Mouse (Mus musculus): ENCODE measurements around the gene Immp2l.
A peak's percentile ranks its signal among the peaks of the same experiment; 100 is the strongest.
"Not testable (repeated sequence)": the region's sequence is repeated elsewhere in the genome, so short reads cannot be mapped to it uniquely, and the experiment has no call there.

The Immp2l gene

DNA sequence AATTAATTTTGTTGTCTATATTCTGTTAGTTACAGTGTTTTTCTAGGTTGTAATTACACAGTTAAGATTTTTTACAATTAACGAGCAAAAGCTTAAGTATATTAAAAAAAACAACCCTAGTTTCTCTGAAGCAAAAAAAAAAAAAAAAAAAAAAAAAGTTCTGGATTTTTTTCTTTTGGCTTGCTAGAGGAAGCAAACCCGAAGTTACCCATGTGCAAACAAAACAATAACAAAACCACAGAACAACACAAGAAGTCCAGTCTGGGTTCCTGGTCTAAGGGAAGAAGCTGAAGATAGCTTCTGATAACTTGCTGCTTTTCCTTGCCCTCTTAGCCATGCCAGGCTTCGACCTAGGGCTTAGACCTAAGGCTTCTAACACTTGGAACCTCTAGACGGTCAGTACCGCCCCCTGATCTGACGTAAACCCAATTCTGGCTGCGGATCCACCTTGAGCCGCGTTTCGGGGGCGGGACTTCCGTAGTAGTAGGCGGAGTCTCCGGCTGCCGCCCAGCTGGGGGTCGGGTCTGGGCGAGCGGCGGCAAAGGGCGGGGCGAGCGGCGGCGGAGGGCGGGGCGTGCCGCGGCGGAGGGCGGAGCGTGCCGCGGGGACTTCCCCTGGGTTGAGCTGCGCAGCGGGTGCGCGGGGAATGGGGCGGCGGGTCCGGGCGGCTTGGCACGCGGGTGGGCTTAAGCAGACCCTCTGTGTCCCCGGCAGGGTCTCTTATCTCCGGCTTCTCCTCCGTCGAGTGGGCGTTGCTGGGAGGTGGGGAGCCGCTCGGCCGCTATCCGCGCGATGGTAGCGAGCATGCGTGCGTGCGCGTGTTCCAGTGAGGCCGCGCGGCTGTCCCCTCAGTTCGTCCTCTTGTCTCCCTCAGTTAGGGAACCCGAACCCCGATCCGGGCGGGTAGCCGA, at the start of gene Immp2l:
TSS of gene Immp2l (plus strand) at position 580 of the 911 bp plus-strand sequence.
- peak; percentile 99 for DNase-seq

DNA sequence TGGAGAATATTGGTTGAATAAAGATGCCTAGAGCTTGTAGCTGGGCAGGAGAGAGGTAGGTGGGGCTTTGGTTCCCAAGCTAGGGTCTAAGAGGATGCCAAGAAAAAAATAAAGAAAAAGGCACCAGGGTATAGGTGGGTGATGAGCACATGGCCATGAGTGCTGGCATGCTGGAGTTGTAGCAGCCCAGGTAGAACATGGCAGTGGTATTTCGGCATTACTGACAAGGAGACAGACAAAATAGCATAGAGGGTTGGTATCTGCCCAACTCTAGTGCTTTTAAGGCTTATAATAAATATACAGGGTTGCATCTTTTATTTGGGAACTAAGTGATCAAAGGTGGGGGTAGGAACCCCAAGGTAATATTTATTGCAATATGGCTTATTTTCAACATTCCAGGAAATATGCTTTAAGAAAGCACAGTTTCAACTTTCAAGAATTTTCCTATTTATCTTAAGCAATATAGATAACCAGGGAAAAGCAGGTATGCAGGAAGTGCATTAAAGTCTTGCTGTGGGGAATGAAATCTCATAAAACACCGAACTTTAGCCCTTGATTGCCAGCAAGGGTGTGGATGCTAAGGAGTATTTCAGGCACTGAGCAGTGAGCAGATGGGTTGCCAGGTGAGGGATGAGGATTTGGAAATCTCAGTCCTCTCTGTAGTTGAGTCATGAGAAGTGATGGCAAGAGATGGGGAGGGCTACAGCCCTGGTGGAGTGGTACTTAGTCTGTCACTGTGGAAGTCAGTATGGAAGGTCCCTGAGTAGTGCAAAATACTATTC, 45.0 kb upstream of the Immp2l start:
- no peak for DNase-seq

DNA sequence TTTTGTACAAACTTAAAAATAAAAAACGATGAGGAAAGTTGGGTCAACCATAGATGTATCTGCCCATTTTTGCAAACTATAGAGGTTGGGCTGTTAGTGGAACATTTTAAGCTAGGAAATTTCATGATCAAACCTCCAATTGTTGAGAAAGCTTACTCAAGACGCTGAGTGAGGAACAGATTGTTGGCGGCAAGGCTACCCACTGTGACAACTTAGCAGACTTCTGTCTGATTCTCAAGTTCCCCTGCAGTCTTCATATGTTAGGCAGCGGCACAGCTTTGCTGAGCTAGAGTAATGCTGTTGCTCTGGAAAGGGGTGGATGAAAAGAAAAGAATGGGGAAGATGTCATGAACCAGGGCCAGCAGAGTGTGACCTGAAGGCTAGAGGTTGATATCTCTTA, 44.2 kb upstream of the Immp2l start:
- DNase-seq, result no peak

DNA sequence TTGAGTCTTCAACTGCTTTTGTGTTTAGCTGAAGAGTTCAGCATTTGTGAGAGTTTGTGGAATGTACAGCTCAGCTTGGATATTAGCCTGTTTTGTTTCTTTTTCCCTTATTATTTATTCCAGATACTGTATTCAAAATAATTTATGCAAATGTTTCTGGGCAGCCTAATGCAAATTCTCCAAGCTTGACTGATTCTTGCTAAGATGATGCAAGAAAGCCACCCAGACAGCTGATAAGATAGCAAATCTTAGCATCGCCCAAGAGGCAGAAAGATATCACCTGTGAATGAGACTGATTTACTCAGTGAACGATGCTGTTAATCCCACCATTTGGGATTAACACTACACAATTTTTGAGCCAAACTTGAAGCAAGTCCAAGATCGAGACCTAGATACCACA, 43.7 kb upstream of the Immp2l start:
- DNase-seq, result no peak

DNA sequence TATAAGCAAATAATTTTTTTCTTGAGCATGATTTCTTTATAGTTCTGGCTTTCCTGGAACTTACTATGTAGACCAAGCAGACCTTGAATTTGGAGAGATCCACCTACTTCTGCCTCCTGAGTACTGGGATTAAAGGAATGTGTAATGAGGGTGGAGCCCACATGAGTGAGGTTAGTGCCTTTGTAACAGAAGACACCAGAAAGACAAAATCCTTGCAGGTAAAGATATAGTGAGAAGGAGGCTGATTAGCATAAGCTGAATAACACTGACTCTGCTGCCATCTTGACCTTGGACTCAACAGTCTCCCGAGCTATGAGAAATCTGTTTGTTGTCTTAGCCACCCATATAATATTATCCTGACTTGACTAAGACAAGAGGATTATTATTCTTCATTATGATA, 40.9 kb upstream of the Immp2l start:
- DNase-seq, result no peak

DNA sequence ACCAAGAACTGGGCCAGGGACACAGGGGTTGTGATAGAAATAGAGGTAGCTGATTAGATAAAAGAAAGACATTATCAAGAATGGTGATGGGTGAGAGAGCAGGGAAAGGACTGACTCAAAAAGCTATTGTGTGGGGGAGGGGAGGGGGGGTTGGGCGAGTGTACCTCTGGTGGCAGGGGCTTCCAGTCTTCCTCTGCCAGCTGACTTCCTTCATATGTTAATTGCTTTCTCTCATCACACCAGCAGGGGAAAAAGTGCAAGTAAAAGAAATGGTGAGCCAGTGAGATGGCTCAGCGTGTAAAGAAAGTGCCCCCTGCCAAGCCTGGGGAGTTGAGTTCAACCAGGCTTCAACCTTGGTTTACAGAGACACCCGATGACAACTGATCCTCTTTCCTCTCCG, 39.2 kb upstream of the Immp2l start:
- no peak for DNase-seq

DNA sequence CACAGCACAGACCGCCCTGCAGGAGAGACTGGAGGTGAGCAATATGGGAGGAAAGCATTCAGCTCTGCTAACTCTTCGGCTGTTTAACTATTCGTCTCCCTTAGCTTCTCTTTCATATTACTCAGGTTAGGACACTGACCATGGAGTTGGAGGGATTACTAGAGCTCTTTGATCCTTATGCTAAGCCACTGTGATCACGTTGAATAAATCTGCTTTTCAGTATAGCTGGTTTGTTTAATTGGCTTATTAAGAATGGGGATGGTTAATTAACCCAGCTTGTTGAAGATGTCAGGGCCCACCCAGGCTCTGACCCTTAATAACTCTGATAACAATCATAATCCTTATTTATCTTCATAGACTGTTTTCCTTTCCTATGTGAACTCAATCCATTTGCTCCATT, 38.1 kb upstream of the Immp2l start:
- DNase-seq, result no peak

DNA sequence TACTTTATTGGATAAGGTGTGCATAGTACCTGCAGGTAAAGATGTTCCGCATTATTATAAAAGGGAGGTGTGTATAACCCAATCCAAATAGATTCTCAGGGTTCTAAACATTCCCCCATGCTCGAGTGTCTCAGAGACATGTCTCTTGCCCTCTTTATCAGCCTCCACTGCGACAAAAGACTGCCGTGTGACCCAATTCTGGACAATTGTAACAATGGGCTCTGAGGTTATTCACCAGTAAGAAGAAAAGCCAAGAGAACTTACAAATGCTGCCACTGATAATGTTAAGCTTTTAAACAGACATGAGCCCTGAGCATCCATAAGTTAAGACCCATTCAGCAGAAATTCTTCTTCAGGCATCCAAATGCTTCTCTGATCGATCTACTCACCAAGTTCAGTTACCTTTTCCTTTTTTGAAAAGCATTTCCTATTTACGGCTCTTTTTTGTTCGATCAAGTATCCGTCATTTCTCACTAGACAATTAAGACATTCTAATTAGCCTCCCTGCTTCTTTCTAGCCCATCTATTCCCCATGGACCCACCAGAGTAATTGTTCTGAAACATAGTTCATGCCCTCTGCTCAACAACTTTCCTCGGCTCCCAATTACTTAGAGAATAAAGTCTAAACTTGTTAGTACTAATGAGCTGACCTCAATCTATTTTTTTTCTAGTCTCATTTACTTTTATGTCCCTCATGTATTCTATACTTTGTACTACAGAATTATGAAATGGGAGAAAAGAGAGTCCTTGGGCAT, 35.4 kb upstream of the Immp2l start:
- no peak for DNase-seq

- DNase-seq, result no peak
These were observed 32.2 kb upstream of the Immp2l start for GRCm38 (mm10) chr12:40991647-40992046.

GRCm38 (mm10) chr12:40992237-40992636, 31.7 kb upstream of the Immp2l start:
- DNase-seq, result not testable (repeated sequence)

DNA sequence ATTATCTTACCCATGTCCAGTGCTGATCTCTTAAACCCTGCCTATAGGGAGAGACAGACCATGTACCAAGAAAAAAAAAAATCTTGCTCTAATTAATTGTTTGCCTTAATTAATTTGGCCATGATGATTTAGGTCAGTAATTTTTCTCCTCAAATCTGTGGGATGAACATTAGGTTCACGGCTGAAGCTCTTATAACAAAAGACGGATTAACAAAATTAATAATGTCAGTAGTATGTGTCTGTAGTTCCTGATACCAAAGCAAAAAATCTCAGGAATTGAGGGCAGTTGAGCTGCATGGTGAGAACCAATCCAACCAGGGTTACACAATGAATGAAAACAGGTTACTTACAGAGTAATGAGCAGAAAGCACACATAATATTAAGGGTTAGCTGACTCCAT, 29.0 kb upstream of the Immp2l start:
- DNase-seq, result no peak

DNA sequence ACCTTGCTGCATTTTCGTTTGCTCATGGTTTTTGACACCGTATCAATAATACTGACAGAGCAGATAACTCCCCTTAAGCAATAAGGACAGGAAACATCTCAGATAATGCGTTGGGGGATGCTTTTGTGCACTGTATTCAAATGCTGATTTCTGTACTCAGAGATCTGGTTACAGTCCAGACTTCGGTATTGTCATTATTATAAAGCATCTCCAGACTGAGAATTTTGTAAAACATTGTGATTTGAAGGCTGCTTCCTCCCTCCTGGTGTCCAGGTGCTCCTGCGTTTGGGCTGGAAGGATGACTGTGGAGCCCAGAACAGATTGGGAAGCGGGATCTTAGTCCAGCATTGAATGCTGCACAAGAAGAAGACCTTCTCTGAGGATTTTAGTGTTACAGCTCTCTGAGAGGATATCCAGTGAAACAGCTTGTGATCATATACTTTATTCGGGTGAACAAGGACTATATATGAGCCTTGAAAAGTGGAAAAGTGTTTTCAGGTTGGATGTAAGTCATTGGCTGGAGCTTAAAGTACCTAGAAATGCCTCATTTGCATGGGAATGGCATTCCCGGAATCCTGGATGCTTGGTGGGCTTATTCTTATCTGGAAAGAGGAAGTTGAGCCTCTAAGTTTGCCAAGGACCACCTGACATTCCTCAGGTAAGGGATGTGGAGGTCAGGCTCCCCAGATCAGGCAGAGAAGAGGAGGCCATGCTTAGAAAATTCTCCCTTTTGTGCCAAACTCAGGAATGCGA, 28.1 kb upstream of the Immp2l start:
- no peak for DNase-seq

- no peak for DNase-seq
These were observed 1.4 kb upstream of the Immp2l start for GRCm38 (mm10) chr12:41022516-41022915.

DNA sequence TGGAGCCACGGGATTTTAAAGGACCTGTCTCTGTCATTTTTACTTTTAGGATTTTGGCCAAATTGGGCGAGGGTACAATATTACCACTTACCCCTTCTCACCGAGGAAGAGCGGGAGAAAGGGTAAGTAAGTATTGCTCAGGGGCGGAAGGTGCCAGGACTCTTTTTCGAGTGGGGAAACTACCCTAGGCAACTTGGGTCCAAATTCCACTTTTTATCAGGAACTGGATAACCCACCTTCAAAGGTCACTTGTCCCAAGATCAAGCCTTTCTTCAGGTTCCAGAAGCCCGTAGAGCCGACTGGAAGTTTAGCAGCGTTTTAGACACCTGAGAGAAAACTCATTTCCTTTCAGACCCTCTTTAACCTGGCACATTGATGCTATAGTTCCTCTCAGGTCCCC, 622 bp downstream of the Immp2l start:
- no peak for DNase-seq

DNA sequence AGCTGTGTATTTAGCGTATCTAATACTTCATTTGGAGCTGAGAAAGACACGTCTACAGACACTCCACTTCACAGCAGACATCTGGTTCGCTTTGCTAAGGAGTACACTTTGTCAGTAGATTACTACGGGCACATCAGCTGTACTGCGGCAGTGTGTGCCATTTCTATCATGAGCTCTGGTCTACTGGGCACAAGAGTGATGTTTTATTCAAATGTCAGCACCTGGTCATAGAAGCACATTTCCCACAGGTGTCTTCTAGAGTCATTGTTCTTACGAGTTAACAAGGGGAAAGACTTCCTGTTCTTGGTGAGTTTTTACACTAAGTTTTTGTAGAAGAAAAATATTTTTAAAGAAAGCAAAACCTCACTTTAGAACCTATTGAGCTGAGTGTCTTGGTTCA, 3.6 kb downstream of the Immp2l start:
- DNase-seq, result no peak

GRCm38 (mm10) chr12:41031119-41031518, 7.2 kb downstream of the Immp2l start:
- DNase-seq, result no peak

- no peak for DNase-seq
These were observed 9.3 kb downstream of the Immp2l start for GRCm38 (mm10) chr12:41033196-41033595.

DNA sequence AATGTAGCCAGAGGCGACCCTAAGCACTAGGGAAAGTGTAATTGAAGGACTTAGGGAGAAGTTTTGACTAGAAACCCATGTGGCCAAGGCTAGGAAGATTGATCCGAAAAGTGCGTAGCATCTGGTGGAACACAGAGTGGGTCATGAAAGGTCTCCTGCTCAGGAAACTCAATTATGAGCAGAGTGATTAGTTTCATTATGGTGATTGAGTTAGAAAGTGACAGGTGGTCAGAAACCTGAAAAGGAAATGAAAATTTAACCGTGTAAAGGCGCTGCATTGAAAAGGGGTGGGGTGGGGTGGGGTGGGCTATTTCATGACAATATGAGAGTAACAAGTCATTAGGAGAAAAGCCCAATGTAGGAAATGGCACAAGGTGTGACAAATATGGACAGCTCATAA, 15.9 kb downstream of the Immp2l start:
- no peak for DNase-seq

DNA sequence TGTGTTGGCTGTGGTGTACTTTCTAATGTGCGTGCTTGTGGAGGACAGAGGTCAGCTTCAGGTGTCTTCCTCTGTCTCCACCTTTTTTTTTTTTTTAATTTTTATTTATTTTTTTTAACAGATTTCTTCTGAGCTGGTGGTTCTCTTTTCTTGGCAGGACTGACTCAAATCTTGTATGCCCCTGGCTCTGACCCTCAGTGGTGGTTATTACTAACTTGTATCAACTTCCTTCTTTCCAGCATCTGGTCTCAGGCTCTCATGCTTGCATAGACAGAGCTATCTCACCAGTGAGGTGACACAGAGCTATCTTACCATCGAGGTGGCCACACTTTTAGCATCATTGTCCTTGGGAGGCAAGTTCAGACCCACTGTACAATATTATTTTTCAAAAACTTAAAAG, 17.8 kb downstream of the Immp2l start:
- DNase-seq, result no peak

GRCm38 (mm10) chr12:41044493-41045132, 20.7 kb downstream of the Immp2l start:
- no peak for DNase-seq

DNA sequence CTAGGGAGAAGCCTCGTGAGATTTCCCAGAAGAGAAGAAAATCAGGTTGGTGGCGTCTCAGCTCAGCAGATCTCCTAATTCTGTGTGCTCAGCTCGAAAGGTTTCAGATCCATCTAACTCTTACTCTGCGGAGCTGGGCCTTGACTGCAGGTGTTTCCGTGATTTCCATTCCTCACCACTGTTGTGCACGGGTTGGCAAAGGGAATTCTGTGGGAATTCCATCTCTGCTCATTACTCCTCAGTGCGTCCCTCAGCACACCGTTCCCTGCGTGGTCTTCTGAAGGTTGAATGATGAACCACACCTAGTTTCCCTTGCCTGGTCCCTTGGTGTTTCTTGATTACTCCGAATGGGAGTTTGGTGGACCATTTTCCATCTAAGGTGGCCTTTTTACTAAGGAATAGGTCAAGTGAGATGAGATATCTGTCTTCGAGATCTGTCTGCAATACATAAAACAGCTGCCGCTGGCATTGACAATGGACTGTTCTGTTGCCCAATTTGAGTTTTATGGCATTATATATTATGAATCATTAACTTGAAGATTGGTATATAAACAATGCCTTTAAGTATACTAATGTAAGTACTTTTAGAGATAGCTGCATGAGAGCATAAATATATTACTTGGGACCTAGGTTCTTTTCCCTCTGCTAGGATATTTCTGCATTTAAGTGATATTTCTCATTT, 23.3 kb downstream of the Immp2l start:
- no peak for DNase-seq

Measured in liver (tissue).